Mouse (Mus musculus) heart, adult 18-20 months (tissue): ENCODE results near the gene Bsn. TPM values are rescaled to one million over a fixed set of nuclear protein-coding genes. Genes with fewer than 3 reads are reported as not detected.

Experiments
- DNase-seq, 2 experiments: peaks; one replicate each; pipeline ENCODE4 v3.0.0; 2021 to 2022; ENCODE audit warnings: mixed read lengths in 1 of 2
- long read RNA-seq, 2 experiments: library from polyadenylated mRNA; stranded (forward); transcript quantifications; one replicate each; pipeline ENCODE4 v2.0.0; 2021
- total RNA-seq, 2 experiments: library from RNA; stranded (reverse); gene quantifications; 2 replicates each; pipeline ENCODE4 v1.2.3; 2021

The Bsn gene
- under 1 TPM; 0.02 to 0.08 TPM for total RNA-seq
- long read RNA-seq, experiment 1, partial matches to known transcripts: 1 of 1 reads
- long read RNA-seq, experiment 1, other reads (novel, unspliced or antisense): 0 of 1 reads
- long read RNA-seq, experiment 2: 0 reads

DNA sequence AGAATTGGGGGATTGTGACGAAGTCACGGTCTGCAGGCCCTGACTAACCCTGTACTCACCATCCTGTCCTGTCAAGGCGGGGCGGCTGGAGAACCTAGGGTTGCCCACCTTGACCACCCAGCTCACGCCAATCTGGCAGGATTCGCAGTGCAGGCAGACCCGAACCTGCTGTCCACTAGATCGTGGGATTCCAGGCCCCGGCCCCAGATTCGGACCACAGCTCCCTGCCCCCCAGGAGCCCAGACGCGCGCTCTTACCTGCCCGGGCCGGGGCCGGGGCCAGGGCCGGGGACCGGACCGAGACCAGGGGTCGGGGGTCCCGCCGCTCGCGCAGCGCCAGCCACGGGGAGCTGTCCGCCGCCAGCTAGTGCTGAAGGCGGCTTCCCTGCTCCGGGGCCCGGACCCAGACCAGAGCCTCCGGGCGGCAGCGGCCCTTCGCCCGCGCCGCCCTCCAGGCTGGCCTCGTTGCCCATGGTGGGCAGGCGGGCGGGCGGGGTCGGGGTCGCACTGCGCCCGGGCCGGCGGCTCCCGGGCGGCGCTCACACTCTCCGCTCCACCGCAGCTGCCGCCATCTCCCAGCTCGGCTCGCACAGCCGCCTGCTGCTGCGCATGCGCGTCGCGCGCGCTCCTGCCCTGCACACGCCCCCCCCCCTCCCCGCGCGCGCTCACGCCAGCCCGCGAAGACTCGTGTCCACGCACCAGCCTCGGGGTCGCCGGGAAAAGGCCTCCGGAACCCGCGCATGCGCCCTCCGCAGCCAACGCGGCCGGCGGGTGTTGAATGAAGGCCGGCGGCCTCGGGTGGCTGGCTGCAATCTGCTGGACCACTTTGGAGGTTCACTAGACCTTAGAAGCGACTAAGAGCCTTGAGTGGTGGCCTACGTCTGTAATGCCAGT is at the start of gene Bsn:
TSS of gene Bsn (minus strand) at position 598 of the 893 bp plus-strand sequence.
- peak; percentile 41 to 52 for DNase-seq

- DNase-seq: no peak
These were observed 49.8 kb upstream of the Bsn start for GRCm38 (mm10) chr9:108239951-108240350.

DNA sequence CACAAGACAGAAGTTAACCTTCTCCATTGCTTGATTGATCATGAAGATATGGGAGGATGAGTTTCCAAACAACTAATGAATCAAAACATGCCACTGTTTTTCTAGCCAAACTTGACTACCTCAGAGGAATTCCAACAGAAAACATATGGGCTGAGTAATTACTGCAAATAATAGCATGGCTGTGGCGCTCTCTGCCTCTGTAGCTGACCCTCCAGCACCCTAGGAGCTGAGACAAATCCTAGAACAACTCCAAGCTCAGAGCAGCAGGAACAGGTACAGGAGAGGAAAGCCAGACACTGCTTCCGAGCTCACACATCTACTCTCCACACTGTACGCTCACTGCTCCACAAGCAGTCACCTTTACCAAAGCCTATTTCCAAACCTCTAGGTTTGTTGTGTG is 48.6 kb upstream of the Bsn start:
- no peak for DNase-seq

DNA sequence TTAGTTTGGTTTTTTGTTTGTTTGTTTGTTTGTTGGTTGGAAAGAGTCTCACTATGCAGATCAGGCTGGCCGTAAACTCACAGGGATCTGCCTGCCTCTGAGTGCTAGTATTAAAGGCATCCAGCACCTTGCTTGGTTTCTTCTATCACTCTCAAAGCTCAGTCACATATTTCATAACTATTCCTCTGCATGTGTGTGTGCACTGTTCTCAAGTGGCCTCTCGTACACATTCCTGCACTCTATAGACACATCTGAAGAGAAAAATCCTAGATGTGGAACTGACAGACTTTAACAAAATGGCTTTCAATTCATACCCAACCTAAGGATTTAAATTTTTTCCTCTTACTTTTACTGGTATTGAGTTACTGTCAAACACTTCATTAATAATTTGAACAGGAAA is 48.2 kb upstream of the Bsn start:
- no peak for DNase-seq

DNA sequence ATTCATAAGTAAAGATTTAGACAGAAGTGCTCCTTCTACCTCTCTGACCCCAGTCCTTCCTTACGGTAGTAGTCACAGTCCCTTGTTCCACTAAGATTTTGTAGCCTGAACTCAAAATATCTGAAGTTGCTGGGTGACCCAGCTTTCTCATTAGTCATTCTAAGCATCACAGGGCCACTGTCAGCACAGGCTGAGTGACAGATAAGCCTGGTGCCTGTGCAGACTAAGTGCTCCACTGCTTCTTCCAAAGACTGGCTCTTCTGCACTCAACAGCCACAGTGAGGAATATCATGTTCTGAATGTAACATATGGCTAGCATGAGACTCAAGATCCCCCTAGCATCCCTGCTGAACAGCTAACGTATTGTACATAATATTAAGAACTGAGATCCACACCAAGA is 44.5 kb upstream of the Bsn start:
- peak in 1 of 2 experiments; percentile 22 for DNase-seq

GRCm38 (mm10) chr9:108232908-108233307 is 42.7 kb upstream of the Bsn start:
- no peak for DNase-seq

- no peak for DNase-seq
These were observed 37.9 kb upstream of the Bsn start for GRCm38 (mm10) chr9:108227911-108228649.

DNA sequence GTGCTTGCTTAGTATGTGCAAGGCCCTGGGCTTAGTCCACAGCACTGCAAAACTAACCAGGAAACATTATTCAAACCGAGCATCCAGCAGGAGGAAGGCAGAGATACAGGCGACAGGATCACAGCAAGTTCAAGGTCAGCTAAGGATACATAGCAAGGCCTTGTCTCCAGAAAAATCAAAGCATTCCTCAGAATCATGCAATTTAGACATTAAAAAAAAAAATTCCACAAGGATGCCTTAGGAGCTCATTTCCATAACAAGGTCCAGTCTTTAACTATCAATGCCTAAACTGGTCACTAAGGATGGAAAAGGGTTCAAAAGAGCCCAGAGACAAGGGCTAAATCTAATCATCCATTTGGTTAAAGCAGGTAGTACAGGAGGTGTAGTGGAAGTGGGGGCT is 35.0 kb upstream of the Bsn start:
- DNase-seq: no peak

DNA sequence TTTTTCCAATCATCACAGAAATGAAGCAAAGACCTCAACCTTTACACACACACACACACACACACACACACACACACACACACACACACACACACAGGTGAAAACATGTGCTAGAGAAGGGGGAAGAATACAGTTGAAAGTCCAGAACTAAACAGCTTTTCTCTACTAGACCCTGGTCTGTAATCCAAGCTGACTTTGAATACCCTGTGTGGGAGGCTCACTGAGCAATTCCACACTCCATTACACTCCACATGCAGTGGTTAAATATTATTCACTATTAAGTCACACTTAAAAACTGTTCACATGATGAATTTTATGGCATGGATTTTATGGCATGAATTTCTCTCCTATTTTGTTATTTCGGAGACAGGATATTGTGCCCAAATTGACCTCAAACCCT is 33.4 kb upstream of the Bsn start:
- no peak for DNase-seq

- DNase-seq: no peak
These were observed 31.4 kb upstream of the Bsn start for GRCm38 (mm10) chr9:108221566-108221965.

DNA sequence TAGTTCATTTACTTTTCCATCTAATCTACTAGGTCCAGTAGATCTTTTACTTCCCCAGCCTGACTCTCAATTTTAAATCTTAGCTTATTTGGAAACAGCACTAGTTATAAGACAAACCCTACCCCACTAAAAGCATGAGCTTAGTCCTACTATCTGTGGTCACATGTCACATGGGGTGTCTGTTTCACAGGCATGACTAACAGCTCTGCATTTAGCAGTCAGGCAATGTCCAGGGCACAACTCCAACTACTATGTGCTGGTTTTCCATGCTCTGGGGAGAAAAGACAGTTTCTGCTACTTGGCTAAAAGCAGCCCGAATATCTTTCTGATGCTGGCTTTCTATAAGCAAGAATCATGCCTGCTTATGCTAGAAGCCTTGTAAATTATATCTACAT is 30.2 kb upstream of the Bsn start:
- peak; percentile 77 to 85 for DNase-seq

DNA sequence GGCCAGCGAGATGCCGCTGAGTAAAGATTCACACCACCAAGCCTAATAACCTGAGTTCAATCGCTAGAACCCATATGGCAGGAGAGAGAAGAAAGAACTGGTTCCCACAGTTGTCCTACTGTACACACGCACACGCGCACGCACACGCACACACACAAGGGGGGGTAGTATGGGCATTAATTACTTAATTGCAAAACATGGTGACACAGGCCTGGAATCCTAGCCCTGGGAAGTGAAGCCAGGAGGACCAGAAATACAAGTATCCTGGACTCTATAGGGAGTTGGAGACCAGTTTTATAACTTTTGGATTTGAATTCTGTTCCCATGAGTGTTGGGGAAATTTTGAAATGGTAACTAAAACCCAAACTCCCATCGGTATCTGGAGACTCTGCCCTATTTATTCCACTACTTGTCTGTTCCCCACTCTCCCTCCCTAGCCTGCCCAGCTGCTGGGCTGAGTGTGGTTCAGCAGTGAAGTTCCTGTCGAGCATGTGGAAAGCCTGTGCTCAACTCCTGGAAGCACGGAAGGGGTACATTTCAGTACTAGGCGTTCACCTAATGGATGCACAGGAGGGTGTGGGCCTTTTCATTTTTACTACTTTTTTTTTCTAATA is 29.7 kb upstream of the Bsn start:
- peak; percentile 45 to 49 for DNase-seq

- peak in 1 of 2 experiments; percentile 37 for DNase-seq
These were observed 27.9 kb upstream of the Bsn start for GRCm38 (mm10) chr9:108217936-108218543.

DNA sequence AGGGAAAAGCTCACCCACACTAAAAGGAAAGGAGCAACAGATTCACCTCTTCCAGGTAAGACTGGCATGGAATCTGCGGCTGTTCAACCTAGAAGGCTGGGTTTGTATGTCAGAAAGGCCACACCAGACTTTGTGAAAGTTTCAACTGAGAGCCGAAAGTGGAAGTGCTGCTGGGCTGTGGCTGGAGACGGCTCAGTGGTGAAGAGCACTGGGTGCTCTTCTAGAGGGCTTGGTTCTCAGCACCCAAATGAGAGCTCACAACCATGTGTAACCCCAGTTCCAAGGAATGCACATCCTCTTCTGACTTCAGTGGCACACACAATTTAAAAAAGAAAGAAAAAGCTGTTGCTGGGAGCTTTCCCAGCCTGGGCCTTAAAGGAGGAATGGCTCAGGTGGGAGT is 27.2 kb upstream of the Bsn start:
- DNase-seq: no peak

- DNase-seq: peak in 1 of 2 experiments; percentile 22
These were observed 22.9 kb upstream of the Bsn start for GRCm38 (mm10) chr9:108213105-108213504.

DNA sequence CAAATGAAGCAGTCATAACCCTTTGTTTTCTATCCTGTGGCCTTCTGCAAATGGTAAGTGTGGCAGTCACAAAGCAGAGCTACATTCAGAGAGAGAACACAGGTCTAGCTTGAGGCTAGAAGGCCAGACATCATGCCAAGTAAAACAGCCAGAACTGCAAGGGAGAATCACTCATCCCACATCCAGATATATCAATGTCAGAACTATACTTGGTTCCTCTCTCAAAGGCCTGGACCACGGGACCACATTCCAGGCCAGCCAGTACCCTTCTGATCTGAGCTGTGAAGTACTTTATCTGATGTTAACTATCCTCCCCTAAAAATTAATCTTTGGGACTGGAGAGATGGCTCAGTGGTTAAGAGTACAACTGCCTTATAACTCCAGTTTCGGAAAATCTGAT is 22.2 kb upstream of the Bsn start:
- DNase-seq: no peak

DNA sequence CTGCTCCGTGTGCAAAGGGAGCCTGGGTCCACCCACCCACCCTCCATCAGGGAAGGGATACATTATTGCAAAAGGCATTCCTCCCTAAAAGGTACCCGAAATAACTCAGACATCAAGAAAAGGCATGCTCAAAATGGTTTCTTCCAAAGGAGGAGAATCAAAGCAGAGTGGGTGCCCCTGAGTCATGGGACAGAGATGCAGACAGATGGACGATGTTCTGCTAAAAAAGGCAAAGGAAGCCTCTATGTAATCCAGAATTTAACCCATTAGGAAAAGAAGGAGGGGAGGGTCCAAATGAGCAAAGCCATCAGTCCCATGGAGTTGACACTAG is 15.4 kb upstream of the Bsn start:
- DNase-seq: no peak

- DNase-seq: no peak
These were observed 14.8 kb upstream of the Bsn start for GRCm38 (mm10) chr9:108204884-108205570.

GRCm38 (mm10) chr9:108203015-108203414 is 12.8 kb upstream of the Bsn start:
- DNase-seq: peak; percentile 77 to 88

DNA sequence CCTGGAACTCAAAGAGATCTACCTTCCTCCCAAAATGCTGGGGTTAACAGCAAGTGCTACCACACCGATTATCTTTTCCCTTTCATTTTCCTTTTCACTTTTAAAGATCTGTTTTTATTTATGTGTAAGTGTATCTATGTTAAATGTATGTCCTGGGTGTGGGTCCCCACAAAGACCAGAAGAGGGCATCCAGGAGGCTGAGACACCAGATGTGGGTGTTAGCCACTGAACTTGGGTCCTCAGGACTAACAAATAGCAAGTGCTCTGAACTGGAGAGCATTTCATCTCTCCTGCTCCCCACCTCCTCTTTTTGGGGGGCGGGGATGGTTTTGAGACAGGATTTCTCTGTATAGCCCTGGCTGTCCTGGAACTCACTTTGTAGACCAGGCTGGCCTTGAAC is 12.0 kb upstream of the Bsn start:
- no peak for DNase-seq

GRCm38 (mm10) chr9:108201160-108201559 is 11.0 kb upstream of the Bsn start:
- DNase-seq: peak; percentile 93 to 97

DNA sequence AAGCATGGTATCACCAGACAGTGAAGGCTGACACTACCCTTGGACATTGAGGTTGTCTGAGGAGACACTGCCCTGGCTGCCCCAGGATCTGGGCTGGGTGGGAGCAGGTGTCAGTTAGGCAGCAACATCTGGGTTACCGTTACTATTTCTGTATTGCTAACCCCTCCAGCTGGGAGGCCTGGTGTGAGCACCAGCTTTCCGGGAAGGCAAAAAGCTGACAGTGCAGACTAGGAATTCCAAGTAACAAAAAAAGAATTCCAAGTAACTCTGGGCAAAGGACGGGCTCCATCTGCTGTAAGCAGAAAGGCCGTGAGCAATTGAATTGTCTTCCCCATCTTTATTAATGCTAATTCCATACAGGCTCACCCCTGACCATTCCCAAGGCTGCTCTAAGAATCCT is 8.4 kb upstream of the Bsn start:
- no peak for DNase-seq
